Mouse (Mus musculus): ENCODE results near the gene Ythdc1.
"Not testable (repeated sequence)": the region's sequence is repeated elsewhere in the genome, so short reads cannot be mapped to it uniquely, and the experiment has no call there.

Gene Ythdc1

DNA sequence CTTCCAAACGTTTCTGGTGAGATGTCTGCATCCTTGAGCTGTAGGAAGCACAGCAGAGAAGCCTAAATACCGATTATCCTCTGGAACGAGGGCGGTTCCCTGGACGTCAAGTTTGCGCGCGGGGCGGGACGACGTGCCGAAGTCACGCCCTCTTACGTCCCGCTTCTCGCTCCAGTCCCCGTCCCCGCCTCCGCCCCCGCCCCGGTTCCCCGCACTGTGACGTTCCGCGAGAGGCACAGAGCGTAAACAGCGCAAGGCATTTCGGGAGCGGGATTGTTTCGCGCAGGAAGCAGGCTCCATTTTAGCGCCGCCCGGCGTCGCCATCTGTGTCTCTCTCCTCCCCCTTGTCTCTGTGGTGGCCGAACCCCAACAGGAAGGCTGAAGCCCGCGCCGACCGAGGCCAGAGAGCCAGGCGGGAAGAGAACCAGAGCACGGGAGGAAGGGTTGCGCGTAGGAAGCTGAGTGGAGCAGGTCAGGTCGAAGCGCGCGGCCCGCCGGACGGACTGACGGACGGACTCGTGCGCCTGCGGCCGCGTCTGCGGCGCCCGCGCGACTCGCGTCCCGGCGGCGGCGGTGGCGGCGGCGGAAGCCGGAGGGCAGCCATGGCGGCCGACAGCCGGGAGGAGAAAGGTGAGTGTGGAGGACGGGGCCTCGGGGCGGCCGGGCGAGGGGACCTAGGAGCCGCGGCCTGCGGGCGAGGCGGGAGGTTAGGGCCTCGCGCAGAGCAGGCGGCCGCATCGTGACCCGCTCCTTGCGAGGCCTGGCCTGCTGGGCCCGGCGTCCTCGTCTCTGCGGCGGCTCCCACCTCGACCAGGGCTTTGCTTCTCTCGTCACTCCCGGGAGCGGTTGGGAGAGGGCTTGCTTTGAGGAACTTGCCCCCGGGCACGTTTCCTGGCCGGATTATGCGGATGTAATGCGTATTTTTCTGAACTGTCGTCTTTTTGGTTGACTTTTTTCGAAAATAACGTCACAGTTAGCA is at the start of gene Ythdc1:
Gene Ythdc1, plus strand, starts transcription at position 260 of the 979 bp plus-strand sequence.
- peak; percentile 87 to 89 for DNase-seq

DNA sequence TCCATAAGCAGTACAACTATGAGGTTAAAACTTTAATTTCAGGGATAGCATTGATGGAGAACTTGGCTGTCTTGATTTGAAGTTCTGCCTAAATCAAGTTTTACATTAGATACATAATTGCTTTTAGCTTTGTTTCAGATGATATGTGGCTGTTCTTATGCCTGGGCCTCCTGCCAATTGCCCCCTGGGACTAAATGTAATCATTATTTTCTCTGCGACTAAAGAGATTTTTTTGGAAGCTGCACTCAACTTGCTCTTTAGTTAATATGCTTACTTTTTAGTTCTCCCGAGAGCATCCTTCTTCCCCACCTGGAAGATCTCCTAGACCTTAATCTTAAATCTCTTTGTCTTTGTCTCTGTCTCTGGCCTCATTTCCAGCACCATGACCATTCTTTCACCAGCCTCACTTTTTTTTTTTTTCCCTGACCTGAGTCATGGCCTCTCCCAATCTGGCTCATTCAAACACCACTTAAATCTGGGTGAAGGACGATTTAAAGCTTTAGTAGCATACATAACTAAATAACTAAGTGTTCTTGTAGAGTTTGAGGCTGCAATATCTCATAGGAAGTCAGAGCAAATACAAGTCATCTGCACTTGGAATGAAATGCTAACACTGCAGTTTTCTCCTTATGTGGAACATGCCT is 34.9 kb upstream of the Ythdc1 start:
- DNase-seq: no peak

DNA sequence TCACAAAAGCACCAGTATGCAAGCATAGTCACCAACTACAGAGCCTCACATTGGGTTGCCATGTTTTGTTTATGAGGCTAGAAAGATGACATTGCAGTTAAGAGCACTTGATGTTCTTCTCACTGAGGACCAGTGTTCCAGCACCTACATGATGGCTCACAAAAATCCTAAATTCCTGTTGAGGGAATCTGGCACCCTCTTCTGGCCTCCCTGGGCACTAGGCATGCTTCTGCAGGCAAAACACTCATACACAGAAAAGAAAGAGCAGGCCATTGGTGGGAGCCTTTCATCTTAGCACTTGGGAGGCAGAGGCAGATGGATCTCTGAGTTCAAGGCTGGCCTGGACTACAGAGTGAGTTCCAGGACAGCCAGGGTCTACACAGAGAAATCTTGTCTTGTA is 33.0 kb upstream of the Ythdc1 start:
- DNase-seq: no peak

DNA sequence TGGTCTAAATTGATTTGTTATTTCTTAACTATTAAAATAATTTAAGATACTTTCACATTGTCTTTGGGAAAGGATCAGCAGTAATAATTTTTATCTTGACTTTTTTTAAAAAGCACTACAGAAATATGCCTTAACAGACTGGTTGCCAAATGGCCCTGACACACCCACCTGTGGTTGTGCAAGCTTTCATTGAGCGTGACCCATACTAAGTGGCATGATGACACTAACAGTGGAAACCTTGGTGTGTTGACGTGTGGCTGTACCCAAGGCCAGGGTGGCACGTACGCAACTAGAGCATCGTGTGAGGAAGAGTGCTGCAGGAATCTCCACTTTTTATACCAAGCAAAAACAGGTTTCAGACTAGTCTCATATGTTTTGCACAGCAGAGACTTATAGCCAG is 27.1 kb upstream of the Ythdc1 start:
- DNase-seq: no peak

DNA sequence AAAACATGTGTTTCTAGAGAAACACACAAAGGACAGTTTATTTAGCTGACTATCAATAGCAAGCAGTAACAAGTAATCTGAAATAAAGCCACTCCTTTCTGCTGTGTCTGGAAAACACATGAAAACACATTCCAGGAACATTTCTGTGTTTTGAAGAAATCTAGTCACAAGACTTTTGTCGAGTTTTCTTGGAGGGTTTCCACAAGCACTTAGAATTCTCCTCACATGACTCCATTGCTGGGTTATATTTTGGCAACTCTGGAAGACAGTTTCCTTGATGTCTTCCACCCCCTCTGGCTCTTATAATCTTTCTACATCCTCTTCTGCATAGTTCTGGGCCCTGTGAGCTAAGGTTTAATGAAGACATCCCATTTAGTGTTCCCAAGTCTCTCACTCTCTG is 25.6 kb upstream of the Ythdc1 start:
- no peak for DNase-seq

DNA sequence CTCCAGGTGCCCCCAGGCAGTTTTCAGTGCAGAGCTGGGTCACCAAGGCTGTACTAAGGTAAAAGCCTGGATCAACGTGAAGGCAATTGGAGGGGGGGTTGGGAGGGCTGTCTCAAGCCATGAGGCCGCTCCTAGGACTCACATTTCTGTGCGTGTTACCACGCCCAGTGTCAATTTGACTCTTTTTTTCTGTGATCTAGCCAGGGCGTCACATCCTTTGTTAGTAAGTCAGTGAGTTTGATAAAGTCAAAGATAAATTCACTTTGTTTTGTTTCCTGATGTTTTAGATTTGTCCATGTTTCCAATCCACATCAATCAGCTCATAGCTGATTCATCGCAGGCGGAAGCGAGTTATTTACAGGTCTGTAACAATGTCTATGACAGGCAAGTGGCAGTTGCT is 21.0 kb upstream of the Ythdc1 start:
- no peak for DNase-seq

DNA sequence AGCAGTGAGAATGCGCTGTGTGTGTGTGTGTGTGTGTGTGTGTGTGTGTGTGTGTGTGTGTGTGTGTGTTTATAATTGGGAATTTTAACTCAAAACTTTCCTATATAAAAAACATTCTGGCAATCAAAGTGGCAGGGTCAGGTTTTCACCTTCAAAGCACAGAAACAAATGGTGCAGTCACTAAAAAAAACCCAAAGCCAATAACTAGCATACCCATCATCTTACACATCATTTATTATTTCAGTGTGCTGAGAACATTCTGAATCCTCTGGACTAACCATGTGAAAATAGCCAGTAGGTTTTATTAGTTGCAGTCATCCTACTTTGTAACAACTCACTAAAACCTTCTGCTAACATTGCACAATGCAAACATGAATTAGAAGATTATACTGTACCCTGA is 19.8 kb upstream of the Ythdc1 start:
- DNase-seq: no peak

DNA sequence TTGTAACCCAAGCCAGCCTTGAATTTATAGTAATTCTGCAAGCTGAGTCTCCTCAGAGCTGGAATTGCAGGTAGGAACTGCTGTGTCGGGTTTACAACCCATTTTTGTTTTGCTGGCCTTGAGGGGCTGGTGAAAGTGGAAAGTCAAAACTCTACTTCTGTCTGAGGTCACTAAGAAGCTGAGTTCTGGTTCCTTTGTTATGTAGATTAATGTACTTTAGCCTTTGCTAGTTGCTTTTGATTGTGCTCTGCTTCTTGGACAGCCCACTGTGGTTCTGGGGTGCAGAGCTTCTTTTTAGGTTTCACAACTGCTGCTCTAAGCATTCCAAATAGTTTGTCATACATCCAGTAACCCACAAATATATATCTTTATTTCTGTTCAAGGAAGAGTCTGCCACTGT is 17.2 kb upstream of the Ythdc1 start:
- no peak for DNase-seq

DNA sequence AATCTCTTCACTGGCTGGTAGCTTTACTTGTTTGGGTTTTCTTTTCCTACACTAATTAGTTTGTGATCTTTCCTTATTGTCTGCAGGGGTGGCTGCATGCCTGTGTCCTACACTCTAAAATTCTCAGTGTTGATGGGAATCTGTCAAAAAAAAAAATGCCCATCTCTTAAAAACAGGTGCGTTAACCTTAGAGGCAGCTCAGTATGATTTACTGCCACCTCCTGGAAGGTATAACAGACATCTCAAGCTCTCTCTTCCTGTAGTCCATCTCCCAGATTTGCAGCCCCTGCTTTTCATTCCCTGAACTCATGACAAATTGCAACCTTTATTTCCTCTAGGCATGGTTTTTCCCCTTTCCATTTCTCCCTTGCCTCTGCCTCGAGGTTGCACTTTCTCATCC is 14.1 kb upstream of the Ythdc1 start:
- DNase-seq: no peak

DNA sequence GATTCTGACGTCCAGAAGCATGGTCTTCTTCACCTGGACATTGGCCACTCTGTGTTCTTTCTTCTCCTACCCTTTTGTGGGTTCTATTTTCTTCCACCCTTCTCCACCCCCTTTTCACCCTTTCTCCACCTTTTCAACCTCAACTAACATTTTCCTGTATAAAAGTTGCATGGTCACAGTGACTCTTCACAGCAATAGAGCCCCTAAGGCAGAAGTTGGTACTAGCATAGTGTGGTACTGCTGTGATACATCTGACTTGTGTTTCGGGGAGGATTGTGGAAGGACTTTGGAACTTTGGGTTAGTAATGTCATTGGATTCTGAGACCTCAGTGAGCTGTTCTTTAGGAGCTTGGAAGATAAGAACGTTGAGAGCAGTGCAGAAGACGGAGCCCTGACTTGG is 11.8 kb upstream of the Ythdc1 start:
- DNase-seq: no peak

DNA sequence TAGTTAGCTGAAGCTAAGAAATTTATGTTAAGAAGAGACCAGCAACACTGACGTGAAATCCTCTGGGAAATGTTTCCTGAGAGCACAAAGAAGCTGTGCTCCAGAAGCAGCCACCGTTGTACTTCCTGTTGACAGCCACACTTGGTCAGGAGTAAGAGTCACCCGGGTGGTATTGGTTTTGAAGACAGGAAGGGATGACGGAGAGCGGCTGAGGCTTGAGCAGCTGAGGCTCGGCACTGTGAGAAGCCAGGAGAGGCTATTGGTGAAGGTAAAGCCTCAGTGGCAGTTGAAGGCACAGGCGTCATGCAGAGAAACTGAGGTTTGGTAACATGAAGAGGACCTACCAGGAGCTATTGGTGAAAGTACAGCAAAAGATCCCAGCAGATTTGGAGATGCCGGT is 11.2 kb upstream of the Ythdc1 start:
- no peak for DNase-seq

DNA sequence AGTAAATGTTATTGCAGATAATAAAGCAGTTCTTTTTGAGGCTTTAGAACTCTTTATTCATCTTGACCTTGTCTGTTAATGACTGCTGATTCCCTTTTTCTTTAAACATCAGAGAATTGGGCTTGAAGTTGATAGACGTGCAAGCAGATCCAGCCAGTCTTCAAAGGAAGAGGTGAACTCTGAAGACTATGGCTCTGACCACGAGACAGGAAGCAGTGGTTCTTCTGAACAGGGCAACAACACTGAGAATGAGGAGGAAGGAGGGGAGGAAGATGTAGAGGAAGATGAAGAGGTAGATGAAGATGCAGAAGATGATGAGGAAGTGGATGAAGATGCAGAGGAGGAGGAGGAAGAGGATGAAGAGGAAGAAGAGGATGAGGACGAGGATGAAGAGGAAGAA is 12.8 kb downstream of the Ythdc1 start:
- DNase-seq: no peak

DNA sequence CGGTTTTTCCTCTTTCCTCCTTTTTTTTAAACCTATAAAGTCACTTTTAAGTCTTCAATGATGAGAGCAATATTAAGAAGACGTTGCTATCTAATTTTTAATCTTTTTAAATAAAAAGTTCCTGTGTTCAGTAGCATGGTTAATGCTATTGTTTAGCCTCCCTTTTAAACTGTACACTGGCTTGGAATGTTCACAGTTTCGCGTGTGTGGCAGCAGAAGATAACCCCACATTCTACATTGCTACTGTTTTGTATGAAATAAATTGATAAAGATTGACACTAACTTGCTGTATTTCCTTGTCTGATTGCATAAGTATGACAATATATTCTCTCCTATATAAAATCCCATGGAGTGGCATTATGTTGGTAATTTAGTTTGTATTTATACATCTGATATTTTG is 32.4 kb downstream of the Ythdc1 start:
- not testable (repeated sequence) for DNase-seq

DNA sequence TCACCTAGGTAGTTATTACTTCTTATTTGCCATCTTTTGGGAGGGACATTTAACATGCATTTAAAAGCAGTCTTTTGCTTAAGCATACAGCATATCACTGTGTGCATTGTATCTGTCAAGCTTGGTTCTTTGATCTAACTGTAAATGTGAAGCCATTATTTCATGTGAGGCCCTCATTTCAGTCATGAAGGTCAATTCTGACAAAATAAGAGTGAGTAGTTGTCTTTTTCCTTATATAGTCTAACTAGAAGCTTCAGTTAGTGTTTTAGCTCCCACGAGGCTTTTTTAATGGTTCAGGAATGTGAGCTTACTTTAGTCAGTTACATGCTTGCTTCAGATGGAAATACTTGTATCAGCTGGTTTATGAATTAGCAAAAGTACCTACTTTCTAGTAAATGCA is 34.1 kb downstream of the Ythdc1 start:
- DNase-seq: no peak

DNA sequence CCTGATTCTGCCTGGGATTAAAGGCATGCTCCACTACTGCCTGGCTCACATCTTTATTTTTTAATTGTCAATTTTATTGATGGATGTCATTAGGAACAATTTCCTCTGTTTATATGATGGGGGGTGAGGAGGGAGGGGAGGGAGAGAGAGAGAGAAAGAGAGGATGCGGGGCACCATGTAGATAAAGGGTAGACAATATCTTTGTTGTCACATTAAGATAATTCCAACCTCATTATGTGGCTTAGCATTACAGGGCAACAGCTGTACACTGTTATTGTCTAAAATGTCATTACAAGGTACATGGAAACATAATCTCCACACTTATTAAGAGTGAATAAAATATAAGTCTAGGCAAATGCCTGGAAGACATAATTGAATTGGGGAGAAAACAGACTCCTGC is 35.5 kb downstream of the Ythdc1 start:
- DNase-seq: no peak

DNA sequence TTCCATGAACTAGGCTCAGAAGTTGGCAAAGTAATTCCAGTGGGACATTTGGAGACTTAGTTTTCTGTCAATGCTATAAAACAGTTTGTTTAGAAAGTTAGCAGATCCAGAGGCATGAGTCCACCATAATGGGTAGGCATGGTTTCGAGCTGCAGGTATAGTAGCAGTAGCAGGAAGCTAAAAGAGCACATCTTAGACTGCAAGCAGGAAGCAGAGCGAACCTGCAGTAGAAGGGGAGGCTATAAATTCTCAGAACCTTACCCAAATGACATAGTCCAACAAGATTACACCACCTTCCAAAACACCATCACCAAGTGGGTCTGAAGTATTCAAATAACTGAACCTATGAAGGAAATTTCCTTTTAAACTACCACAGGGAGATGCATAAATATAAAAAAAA is 36.2 kb downstream of the Ythdc1 start:
- DNase-seq: no peak

DNA sequence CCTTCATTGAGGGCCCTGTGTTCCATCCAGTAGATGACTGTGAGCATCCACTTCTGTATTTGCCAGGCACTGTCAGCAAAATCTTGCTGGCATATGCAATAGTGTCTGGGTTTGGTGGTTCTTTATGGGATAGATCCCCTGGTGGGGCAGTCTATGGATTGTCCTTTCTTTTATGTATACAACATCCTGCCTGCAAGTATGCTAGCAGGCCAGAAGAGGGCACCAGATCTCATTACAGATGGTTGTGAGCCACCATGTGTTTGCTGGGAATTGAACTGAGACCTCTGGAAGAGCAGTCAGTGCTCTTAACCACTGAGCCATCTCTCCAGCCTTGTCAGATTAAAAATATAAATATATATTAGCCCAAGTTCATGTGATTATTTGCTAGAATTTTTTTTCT is 37.2 kb downstream of the Ythdc1 start:
- not testable (repeated sequence) for DNase-seq

DNA sequence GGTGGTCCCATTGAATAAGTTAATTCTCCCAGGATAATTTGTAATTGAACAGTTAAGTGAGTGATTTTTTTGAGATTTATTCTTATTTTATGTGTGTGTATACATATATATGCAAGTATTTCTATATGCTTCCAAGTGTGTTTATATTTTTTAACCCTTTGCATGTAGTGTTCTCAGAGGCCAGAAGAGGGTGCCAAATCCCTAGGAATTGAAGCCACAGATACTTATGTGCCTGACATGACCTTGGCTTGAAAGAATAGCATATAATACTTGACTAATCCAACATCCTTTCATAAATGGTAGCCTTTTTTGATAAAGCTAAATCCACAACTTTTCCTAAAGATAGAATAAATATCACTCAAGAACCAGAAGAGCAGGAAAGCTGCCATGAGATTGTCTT is 46.1 kb downstream of the Ythdc1 start:
- no peak for DNase-seq

DNA sequence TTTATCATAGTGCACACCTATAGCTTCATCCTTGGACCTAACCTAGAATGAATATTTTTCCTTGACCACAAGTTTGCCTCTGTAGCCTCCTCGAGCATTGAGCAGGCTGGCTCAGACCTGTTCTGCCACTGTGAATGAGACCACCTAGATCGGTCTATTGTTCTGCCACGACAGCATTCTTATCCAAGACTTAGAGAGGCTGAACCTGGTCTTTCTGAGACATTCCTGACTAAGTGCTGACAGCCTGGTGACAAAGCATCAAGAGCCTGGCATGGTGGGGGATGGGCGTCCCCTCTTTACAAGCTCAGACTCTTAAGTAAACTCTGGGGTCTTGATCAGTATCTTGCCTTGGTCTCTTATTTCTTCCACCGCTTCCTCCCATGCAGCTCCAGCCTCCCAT is 47.6 kb downstream of the Ythdc1 start:
- no peak for DNase-seq

DNA sequence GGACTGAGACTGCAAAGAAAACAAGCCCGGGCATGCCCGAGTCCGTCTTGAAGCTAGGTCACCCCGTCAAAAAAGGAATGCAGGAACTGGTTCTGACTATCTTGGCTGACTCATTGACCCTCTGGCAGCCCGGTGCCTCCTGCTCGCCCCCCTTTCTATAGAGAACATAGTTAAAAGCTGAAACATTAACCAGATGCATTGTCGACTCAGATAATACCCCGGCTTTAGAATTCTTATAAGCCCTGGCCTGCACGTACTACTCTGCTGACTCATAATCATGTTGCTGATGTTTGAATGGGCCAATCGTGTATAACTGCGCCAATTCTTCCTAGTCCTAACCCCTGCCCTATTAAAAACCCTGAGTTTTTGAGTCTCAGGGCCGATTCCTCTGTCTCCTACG is 52.5 kb downstream of the Ythdc1 start:
- not testable (repeated sequence) for DNase-seq

DNA sequence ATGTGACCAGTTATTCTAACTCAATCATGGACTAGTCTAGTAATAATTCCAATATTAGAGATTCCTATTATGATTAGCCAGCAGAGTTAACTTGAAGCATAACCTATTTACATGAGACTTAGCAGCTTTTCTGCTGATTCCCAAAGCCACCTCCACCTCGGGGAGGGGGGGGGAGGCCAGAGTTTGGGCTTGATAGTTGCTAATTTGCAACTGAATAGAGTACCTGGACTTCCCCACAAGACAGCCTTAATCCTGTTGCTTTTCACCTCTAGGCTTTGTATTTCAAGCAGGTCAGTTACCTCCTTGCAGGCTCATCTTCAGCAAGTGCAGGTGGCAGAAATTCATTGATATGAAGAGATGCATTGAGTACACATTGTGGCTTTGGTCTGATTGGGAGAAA is 53.7 kb downstream of the Ythdc1 start:
- DNase-seq: no peak

DNA sequence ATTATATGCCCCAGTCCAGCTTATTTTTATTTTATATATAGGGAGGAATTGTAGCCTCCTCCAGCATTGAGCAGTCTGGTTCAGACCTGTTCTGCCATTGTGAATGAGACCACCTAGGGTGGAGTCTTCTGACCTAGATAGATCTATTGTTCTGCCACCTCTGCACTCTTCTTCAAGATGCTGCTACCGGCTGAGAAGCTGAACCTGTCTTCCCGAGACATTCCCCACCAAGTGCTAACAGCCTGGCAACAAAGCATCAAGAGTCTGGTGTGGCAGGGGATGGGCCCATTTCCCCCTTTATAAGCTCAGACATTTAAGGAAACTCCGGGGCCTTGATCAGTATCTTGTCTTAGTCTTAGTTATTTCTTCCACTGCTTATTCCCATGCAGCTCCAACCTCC is 54.3 kb downstream of the Ythdc1 start:
- no peak for DNase-seq

DNA sequence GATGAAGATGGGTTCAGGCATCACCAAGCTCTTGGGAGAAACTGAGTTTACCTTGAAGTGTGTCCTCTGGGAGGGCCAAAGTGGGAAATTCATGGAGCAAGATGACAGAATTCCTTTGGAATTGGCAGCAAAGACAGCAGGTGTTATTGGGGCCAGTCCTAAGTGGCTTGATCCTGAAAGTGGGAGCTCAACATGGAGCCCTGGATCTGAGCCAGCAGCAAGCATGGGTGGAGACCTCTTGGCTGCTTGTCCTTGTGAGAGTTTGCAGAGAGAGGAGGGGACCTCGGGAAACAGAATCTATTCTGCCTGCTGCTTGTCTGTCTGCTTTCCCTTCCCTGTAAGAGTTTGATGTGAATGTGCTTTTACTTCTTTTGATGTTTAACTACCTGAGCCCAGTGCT is 67.9 kb downstream of the Ythdc1 start:
- no peak for DNase-seq
